Mouse (Mus musculus) naive thymus-derived CD4-positive, alpha-beta T cell, adult 2 months (primary cell): ENCODE results near the gene Proser3.
A peak's percentile ranks its signal among the peaks of the same experiment; 100 is the strongest.

Source experiments
- DNase-seq: peaks from one replicate; pipeline ENCODE4 v3.0.0-alpha.2; 2011; ENCODE audit warnings: low read depth

Gene Proser3

GRCm38 (mm10) chr7:30552102-30553020 lies at the start of gene Proser3, which contains the start of gene Hspb6:
Gene Proser3 (minus strand): TSS chr7:30552299.
Gene Hspb6 (plus strand): TSS chr7:30552178.
- peak; percentile 98 for DNase-seq

GRCm38 (mm10) chr7:30600651-30601050 lies 48.6 kb upstream of the Proser3 start:
- no peak for DNase-seq

- peak; percentile 64 for DNase-seq
Observed at GRCm38 (mm10) chr7:30599933-30600353, 47.8 kb upstream of the Proser3 start.

- DNase-seq: no peak
Observed at GRCm38 (mm10) chr7:30598786-30599185, 46.7 kb upstream of the Proser3 start, which contains the start of gene Zbtb32. Gene Zbtb32 (minus strand): TSS chr7:30598909.

GRCm38 (mm10) chr7:30596811-30597210 lies 44.7 kb upstream of the Proser3 start:
- no peak for DNase-seq

GRCm38 (mm10) chr7:30596093-30596492 lies 44.0 kb upstream of the Proser3 start:
- no peak for DNase-seq

- DNase-seq: no peak
Observed at GRCm38 (mm10) chr7:30594510-30595024, 42.5 kb upstream of the Proser3 start.

- no peak for DNase-seq
Observed at GRCm38 (mm10) chr7:30593579-30594509, 41.7 kb upstream of the Proser3 start.

GRCm38 (mm10) chr7:30592772-30593423 lies 40.8 kb upstream of the Proser3 start:
- no peak for DNase-seq

- no peak for DNase-seq
Observed at GRCm38 (mm10) chr7:30591605-30591951, 39.5 kb upstream of the Proser3 start.

- DNase-seq: no peak
Observed at GRCm38 (mm10) chr7:30590927-30591604, 39.0 kb upstream of the Proser3 start.

GRCm38 (mm10) chr7:30589435-30590301 lies 37.6 kb upstream of the Proser3 start:
- DNase-seq: peak; percentile 78

GRCm38 (mm10) chr7:30588676-30589434 lies 36.8 kb upstream of the Proser3 start, which contains the start of gene Kmt2b:
Gene Kmt2b (minus strand): TSS chr7:30588726.
- DNase-seq: peak; percentile 93

GRCm38 (mm10) chr7:30587842-30588667 lies 36.0 kb upstream of the Proser3 start:
- DNase-seq: peak; percentile 70

GRCm38 (mm10) chr7:30586455-30587020 lies 34.4 kb upstream of the Proser3 start:
- DNase-seq: no peak

- no peak for DNase-seq
Observed at GRCm38 (mm10) chr7:30585170-30585569, 33.1 kb upstream of the Proser3 start.

GRCm38 (mm10) chr7:30584339-30584738 lies 32.2 kb upstream of the Proser3 start:
- DNase-seq: no peak

- DNase-seq: no peak
Observed at GRCm38 (mm10) chr7:30581547-30581946, 29.4 kb upstream of the Proser3 start.
